Mouse (Mus musculus): ENCODE results near the gene Tagln3. TPM values are rescaled to one million over a fixed set of nuclear protein-coding genes. Genes with fewer than 3 reads are reported as not detected.

The Tagln3 gene
- 26.0 and 30.6 TPM in 2 replicates for polyA plus RNA-seq (2014; fragmentation: Nextera tagmentation; extraction: Ambion mirVana)

DNA sequence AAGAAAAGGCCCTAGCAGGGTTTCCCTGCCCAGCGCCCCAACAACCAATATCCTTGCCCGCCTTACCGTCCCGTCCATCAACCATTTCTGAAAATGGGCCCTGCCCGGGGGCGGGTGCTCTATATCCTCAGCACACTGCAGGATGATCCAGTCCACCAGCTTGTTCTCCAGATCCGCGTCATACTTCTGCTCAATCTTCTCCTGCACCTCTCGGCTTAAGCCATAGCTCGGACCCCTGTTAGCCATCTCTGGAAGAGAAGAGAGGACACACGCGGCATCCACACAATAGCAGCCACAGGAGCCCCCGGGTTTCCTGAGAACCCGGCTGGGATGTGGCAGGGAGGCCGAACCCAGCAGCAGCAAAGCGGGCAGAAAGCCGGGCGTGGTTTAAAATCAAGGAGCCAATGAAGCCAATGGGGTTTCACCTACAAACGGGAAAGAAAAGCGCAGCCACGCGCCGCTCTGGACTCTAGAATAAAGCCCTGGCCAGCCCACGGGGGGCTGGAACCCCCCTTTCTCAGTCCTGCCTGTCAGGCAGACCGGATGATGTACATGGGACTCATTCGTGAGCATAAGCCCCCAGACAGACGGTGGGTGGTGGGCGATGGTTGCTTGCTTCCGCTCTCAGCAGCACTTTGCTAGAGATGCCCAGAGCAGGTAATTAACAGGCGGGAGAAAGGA lies at the start of gene Tagln3:
Gene Tagln3, minus strand, starts transcription at position 548 of the 681 bp plus-strand sequence.
- 1% methylated on average over 29 of the region's 30 CpGs for WGBS
- peak within 1 kb of the TSS; percentile 55 for H3K4me3 ChIP-seq (ENCODE audit: low read depth, low read length)
- H3K4me2 ChIP-seq (ENCODE audit: low read depth, low read length) = peak within 1 kb of the TSS; percentile 77
- peaks cover 12% of the 10 kb centered on the region for H3K4me1 ChIP-seq (ENCODE audit: control insufficient read depth, insufficient read depth, low read length)
- peaks cover 12% of the 10 kb centered on the region; the same call in 1 of the 2 replicates for H3K36me3 ChIP-seq (ENCODE audit: control insufficient read depth, insufficient read depth, low read length)
- peak within 1 kb of the TSS; percentile 70 for H3K9ac ChIP-seq (ENCODE audit: low read depth, low read length)
- ATAC-seq (ENCODE audit: low read depth) = peak; percentile 80
- no peaks in the 10 kb centered on the region for H3K9me3 ChIP-seq (ENCODE audit: control insufficient read depth, low read length)
- H3K27me3 ChIP-seq (replicated peaks; ENCODE audit: control insufficient read depth, insufficient read depth, low read length) = no peaks in the 10 kb centered on the region
- DNase-seq (ENCODE audit: low spot score) = peak; percentile 78
- H3K27ac ChIP-seq (replicated peaks; ENCODE audit: low read depth, low read length) = no peak within 1 kb of the TSS; the same call in 1 of the 2 replicates

DNA sequence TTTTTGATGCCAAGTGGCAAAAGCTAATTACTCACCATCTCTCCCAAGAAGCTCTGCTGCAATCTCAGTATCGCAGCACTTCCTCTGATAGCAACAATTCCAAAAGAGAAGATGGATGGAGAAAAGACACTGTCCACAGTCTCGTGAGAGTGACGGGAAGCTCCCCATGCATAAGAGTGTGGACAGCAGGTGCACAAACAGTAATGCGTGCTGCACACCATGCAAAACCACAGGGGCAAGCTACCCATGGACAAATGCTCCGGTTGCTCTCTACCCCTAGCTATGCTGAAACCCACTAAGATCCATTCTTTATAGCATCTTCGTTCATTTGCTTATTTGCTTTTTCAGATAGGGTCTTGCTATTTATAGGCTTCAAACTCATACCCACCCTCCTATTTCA lies 46.5 kb upstream of the Tagln3 start:
- no peak overlapping the region for H3K27ac ChIP-seq (replicated peaks; ENCODE audit: low read depth, low read length)
- no peak overlapping the region for H3K4me3 ChIP-seq (ENCODE audit: low read depth, low read length)
- ATAC-seq (ENCODE audit: low read depth) = no peak

DNA sequence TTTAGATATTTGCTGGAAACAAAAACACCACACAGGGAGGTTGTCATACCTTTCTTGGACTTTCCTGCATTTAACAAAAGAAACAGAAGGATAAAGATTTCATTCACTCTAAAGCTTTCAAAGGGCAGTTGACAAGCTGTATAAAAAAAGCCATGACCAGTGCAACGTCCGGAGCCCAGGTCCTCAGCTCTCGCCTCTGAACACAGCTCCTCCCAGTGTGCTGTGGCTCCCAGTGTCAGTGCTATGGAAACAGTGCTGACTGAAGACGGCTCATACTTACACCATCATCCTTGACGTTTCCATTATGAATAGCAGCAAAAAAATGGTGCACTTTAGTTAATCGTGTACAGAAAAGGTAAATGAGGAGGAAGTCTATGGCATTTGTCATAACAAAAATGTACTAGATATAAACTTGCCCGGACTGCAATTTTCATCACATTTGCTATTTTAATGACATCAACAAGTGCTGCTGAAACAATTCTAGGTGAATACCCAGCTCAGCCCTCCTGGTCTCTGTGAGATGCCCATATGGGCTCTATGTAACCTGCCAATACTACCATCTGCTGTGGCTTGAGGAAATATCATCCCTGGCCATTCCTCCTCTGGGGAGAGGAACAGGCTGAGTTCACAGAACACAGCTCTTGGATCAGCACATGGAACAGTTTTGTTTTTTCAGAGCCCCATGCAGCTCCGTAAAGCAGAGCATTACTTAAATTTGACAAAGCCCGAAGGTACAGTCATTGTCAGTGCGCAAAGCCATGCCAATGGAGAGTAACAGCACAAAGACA lies 43.6 kb upstream of the Tagln3 start:
- 67% methylated on average over 10 of the region's 10 CpGs for WGBS
- DNase-seq (ENCODE audit: low spot score) = no peak
- peak overlapping the region; percentile 39 for H3K27ac ChIP-seq (replicated peaks; ENCODE audit: low read depth, low read length)

More for the DNA sequence above, 46.5 kb upstream of the Tagln3 start:
- no peak overlapping the region for H3K4me2 ChIP-seq (ENCODE audit: low read depth, low read length)
- H3K27me3 ChIP-seq (replicated peaks; ENCODE audit: control insufficient read depth, insufficient read depth, low read length) = no peaks in the 10 kb centered on the region
- no peaks in the 10 kb centered on the region for H3K4me1 ChIP-seq (ENCODE audit: control insufficient read depth, insufficient read depth, low read length)
- DNase-seq (ENCODE audit: low spot score) = no peak
- WGBS = 95% methylated on average over 6 of the region's 6 CpGs
- peaks cover 75% of the 10 kb centered on the region for H3K36me3 ChIP-seq (ENCODE audit: control insufficient read depth, insufficient read depth, low read length)
- H3K9me3 ChIP-seq (ENCODE audit: control insufficient read depth, low read length) = no peaks in the 10 kb centered on the region
- H3K9ac ChIP-seq (ENCODE audit: low read depth, low read length) = no peak overlapping the region

DNA sequence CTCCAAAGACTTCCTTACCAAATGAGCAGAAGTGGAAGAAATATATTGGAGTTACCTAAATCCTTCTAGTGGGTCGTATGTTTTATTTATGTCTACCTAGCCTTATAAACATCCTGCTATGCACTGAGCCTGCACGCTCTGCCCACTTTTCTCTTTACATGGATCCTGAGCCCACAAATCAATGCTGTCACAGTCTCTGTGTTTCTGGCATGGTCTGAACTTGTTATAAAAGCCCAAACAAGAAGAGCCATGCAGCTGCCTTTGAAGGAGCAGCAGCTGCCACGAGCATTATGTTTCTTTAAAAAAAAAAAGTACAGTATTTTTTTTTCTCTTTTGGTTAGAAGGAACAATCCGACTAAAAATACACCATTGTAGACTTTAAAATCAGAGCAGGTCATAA lies 43.0 kb upstream of the Tagln3 start:
- H3K9me3 ChIP-seq (ENCODE audit: control insufficient read depth, low read length) = no peaks in the 10 kb centered on the region
- no peak overlapping the region for H3K4me3 ChIP-seq (ENCODE audit: low read depth, low read length)
- ATAC-seq (ENCODE audit: low read depth) (peak; percentile 53; the same call in 1 of the 2 replicates), DNase-seq (ENCODE audit: low spot score) (peak; percentile 68)
- no peaks in the 10 kb centered on the region for H3K4me1 ChIP-seq (ENCODE audit: control insufficient read depth, insufficient read depth, low read length)
- peak overlapping the region; percentile 39; the same call in 1 of the 2 replicates for H3K27ac ChIP-seq (replicated peaks; ENCODE audit: low read depth, low read length)
- H3K27me3 ChIP-seq (replicated peaks; ENCODE audit: control insufficient read depth, insufficient read depth, low read length) = no peaks in the 10 kb centered on the region
- no peak overlapping the region for H3K4me2 ChIP-seq (ENCODE audit: low read depth, low read length)
- H3K9ac ChIP-seq (ENCODE audit: low read depth, low read length) = no peak overlapping the region
- H3K36me3 ChIP-seq (ENCODE audit: control insufficient read depth, insufficient read depth, low read length) = peaks cover 62% of the 10 kb centered on the region
- 52% methylated on average over 4 of the region's 4 CpGs for WGBS

More for the DNA sequence above, 43.6 kb upstream of the Tagln3 start:
- ATAC-seq (ENCODE audit: low read depth) = 0 out of 2 replicates have a peak, but pooled peaks have one; percentile 50
- Histone ChIP-seq H3K9ac (ENCODE audit: low read depth, low read length) (no peak overlapping the region), H3K4me1 (ENCODE audit: control insufficient read depth, insufficient read depth, low read length) (no peaks in the 10 kb centered on the region), H3K4me2 (ENCODE audit: low read depth, low read length) (no peak overlapping the region), H3K4me3 (ENCODE audit: low read depth, low read length) (no peak overlapping the region), H3K9me3 (ENCODE audit: control insufficient read depth, low read length) (no peaks in the 10 kb centered on the region), H3K27me3 (replicated peaks; ENCODE audit: control insufficient read depth, insufficient read depth, low read length) (no peaks in the 10 kb centered on the region), H3K36me3 (ENCODE audit: control insufficient read depth, insufficient read depth, low read length) (peaks cover 59% of the 10 kb centered on the region)

DNA sequence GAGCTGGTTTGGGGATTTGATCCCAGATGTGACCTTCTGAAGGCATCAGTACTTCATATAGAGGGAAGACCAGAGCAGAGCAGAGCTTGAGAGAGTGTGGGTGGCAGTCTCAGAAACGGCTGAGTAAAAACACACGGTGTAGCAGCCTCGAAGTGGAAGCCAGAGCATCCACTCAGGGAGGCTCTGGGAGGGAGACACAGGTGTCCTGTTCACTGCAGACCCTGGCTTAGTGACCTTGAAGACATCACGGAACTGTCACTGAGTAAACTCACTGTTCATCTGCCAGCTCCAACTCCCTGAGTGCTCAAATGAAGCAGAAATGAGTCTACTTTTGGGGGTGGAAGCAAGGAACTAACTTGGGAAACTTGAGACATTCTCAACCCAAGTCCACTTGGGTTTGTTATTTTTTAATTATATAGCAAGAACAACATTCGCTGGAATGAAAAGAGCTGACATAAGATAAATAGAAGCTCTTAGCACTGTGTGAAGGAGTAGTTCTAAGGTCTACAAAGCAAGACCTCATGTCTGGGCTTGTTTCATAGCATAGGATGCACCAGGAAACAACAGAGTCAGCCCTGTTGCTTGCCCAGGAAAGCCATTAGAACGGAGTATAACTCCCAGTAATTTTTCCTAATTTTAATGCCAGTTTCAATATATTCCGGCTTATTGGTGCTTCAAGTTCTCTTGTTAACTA lies 41.5 kb upstream of the Tagln3 start:
- ATAC-seq (ENCODE audit: low read depth) = 0 out of 2 replicates have a peak, but pooled peaks have one; percentile 28

DNA sequence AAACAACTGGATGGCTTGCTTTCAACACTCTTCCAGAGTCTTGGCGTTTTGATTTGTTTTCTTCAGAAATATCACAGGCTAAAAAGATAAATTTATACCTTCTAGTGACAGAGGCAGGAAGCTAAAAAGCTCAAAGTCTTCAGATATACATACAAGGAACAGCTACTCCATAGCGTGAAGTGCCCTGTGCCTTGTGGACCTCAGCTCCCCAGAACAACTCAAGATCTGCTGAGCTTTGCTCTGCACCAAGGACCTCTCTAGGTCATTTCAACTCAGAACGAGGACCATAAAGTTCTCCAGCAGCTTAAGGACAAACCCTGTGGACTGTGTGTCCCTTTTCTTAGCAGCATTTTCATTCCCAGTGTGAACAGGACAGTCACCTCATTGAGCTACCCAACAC lies 40.7 kb upstream of the Tagln3 start:
- 86% methylated on average over 3 of the region's 3 CpGs for WGBS
- ATAC-seq (ENCODE audit: low read depth) = no peak
- H3K36me3 ChIP-seq (ENCODE audit: control insufficient read depth, insufficient read depth, low read length) = peaks cover 62% of the 10 kb centered on the region

More for the DNA sequence above, 41.5 kb upstream of the Tagln3 start:
- Histone ChIP-seq H3K4me1 (ENCODE audit: control insufficient read depth, insufficient read depth, low read length) (no peaks in the 10 kb centered on the region), H3K4me2 (ENCODE audit: low read depth, low read length) (no peak overlapping the region), H3K9me3 (ENCODE audit: control insufficient read depth, low read length) (no peaks in the 10 kb centered on the region), H3K4me3 (ENCODE audit: low read depth, low read length) (no peak overlapping the region), H3K9ac (ENCODE audit: low read depth, low read length) (no peak overlapping the region), H3K36me3 (ENCODE audit: control insufficient read depth, insufficient read depth, low read length) (peaks cover 62% of the 10 kb centered on the region), H3K27ac (replicated peaks; ENCODE audit: low read depth, low read length) (no peak overlapping the region), H3K27me3 (replicated peaks; ENCODE audit: control insufficient read depth, insufficient read depth, low read length) (no peaks in the 10 kb centered on the region)
- DNase-seq (ENCODE audit: low spot score) = no peak
- 74% methylated on average over 7 of the region's 7 CpGs for WGBS

DNA sequence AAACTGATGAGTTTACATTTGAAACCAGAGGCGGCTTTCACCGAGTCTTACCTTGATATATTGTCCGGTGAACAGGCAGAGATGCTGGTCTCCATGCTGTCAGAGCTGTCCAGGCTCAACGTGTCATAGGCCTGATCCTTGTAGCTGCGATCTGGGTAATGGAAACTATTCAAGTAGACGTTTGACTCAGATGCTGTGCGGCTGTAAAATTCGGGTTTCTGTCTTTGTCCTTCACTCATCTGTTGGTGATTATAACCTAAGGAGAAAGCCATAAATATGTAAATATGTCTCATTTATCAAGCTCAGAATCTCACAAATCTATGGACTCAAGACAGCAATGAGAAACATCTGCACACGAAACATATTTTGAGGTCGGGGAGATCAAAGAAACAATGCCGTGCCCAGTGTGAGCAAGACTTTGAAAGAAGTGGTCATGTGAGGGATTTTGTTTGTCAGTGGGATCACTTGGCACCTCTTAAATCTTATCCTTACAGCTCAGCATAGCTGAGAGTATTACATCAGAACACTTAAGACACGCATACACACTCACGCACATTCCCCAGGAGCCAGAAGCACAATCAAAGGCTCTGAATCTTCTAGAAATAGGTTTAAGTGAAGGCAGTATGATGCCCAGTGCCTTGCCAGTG lies 38.6 kb upstream of the Tagln3 start:
- H3K9me3 ChIP-seq (ENCODE audit: control insufficient read depth, low read length) = no peaks in the 10 kb centered on the region
- H3K9ac ChIP-seq (ENCODE audit: low read depth, low read length) = no peak overlapping the region
- H3K27me3 ChIP-seq (replicated peaks; ENCODE audit: control insufficient read depth, insufficient read depth, low read length) = no peaks in the 10 kb centered on the region
- WGBS = 57% methylated on average over 13 of the region's 13 CpGs
- H3K4me2 ChIP-seq (ENCODE audit: low read depth, low read length) = no peak overlapping the region
- H3K4me1 ChIP-seq (ENCODE audit: control insufficient read depth, insufficient read depth, low read length) = no peaks in the 10 kb centered on the region
- H3K4me3 ChIP-seq (ENCODE audit: low read depth, low read length) = no peak overlapping the region
- H3K36me3 ChIP-seq (ENCODE audit: control insufficient read depth, insufficient read depth, low read length) = peaks cover 61% of the 10 kb centered on the region
- H3K27ac ChIP-seq (replicated peaks; ENCODE audit: low read depth, low read length) = 0 out of 2 replicates have a peak overlapping the region, but pooled peaks have one; percentile 18
- ATAC-seq (ENCODE audit: low read depth) = no peak
- peak; percentile 46 for DNase-seq (ENCODE audit: low spot score)

More for the DNA sequence above, 40.7 kb upstream of the Tagln3 start:
- no peaks in the 10 kb centered on the region for H3K9me3 ChIP-seq (ENCODE audit: control insufficient read depth, low read length)
- no peak overlapping the region for H3K4me3 ChIP-seq (ENCODE audit: low read depth, low read length)
- no peak for DNase-seq (ENCODE audit: low spot score)
- H3K27ac ChIP-seq (replicated peaks; ENCODE audit: low read depth, low read length) = no peak overlapping the region
- H3K9ac ChIP-seq (ENCODE audit: low read depth, low read length) = no peak overlapping the region
- no peak overlapping the region for H3K4me2 ChIP-seq (ENCODE audit: low read depth, low read length)
- H3K4me1 ChIP-seq (ENCODE audit: control insufficient read depth, insufficient read depth, low read length) = no peaks in the 10 kb centered on the region
- H3K27me3 ChIP-seq (replicated peaks; ENCODE audit: control insufficient read depth, insufficient read depth, low read length) = no peaks in the 10 kb centered on the region

DNA sequence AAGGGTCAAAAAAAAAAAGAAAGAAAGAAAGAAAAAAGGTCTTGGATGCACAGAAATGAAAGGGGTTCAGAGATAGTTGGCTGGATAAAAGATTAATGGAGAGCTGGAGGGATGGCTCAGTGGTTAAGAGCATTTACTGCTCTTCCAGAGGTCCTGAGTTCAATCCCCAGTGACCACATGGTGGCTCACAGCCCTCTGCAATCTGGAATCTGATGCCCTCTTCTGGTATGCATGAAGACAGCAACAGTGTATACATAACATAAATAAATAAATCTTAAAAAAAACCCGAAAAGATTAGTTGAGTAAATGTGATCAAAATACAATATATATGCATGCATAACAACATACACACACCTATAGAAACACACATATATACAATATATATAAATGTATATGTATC lies 37.0 kb upstream of the Tagln3 start:
- Histone ChIP-seq H3K9ac (ENCODE audit: low read depth, low read length) (no peak overlapping the region), H3K27ac (replicated peaks; ENCODE audit: low read depth, low read length) (no peak overlapping the region), H3K36me3 (ENCODE audit: control insufficient read depth, insufficient read depth, low read length) (peaks cover 66% of the 10 kb centered on the region), H3K4me1 (ENCODE audit: control insufficient read depth, insufficient read depth, low read length) (no peaks in the 10 kb centered on the region), H3K4me2 (ENCODE audit: low read depth, low read length) (no peak overlapping the region), H3K27me3 (replicated peaks; ENCODE audit: control insufficient read depth, insufficient read depth, low read length) (no peaks in the 10 kb centered on the region), H3K4me3 (ENCODE audit: low read depth, low read length) (no peak overlapping the region), H3K9me3 (ENCODE audit: control insufficient read depth, low read length) (no peaks in the 10 kb centered on the region)
- ATAC-seq (ENCODE audit: low read depth) (no peak), DNase-seq (ENCODE audit: low spot score) (no peak)
- WGBS = 80% methylated on average over 1 of the region's 1 CpGs

Measured in embryonic facial prominence, embryonic 14.5 days (tissue).